Mouse (Mus musculus) CH12.LX (cell line): Measurements from ENCODE around the gene Tapt1. TPM values are rescaled to one million over a fixed set of nuclear protein-coding genes. Genes with fewer than 3 reads are reported as not detected.

Experiments
- polyA plus RNA-seq: library from polyadenylated mRNA; unstranded; fragments of >175 nt; gene quantifications from 2 replicates; pipeline ENCODE4 v1.2.1, GENCODE M21; 2012; ENCODE audit warnings: low read depth; ENCODE audit not compliant: insufficient read length
- total RNA-seq, 2 experiments: library from RNA; depleted of rRNA; stranded (reverse); fragments of 300-350 nt in 1 of 2; fragments of >200 nt in 1 of 2; gene quantifications; 2 replicates each; pipeline ENCODE4 v1.2.3; 2012 to 2014

The Tapt1 gene
- total and polyA plus RNA-seq, 3 experiments = 15.7 to 40.8 (median 33.5) TPM

Other genes with a start within 250 kb of the Tapt1 start
- not detected in 2 replicates for gene Fgfbp1, start 244.8 kb downstream of the Tapt1 start, total RNA-seq (2012; rRNA removed)
- not detected in 2 replicates for gene Fgfbp1, start 244.8 kb downstream of the Tapt1 start, total RNA-seq (2014; rRNA removed)
- not detected in 2 replicates for gene Fgfbp1, start 244.8 kb downstream of the Tapt1 start, polyA plus RNA-seq
- 0.08 and 0.13 TPM in 2 replicates for gene Prom1, start 124.6 kb downstream of the Tapt1 start, total RNA-seq (2012; rRNA removed)
- 0.21 and 0.58 TPM in 2 replicates for gene Prom1, start 124.6 kb downstream of the Tapt1 start, total RNA-seq (2014; rRNA removed)
- gene Prom1, start 124.6 kb downstream of the Tapt1 start, polyA plus RNA-seq = 0.39 TPM in 1 of 2 replicates, not detected in the other